Mouse (Mus musculus) adrenal gland, postnatal 10 days (tissue): ENCODE measurements around the gene Hbb-y. TPM values are rescaled to one million over a fixed set of nuclear protein-coding genes. Genes with fewer than 3 reads are reported as not detected.
A peak's percentile ranks its signal among the peaks of the same experiment; 100 is the strongest.
"Not testable (repeated sequence)": the region's sequence is repeated elsewhere in the genome, so short reads cannot be mapped to it uniquely, and the experiment has no call there.

Experiments
- DNase-seq: peaks from one replicate; pipeline ENCODE4 v3.0.0; 2021; ENCODE audit warnings: mixed read lengths
- total RNA-seq, 2 experiments: library from RNA; stranded (reverse); gene quantifications; 2 replicates each; pipeline ENCODE4 v1.2.3; 2021

The Hbb-y gene
- total RNA-seq, 2 experiments from 2014 or later = not detected

DNA sequence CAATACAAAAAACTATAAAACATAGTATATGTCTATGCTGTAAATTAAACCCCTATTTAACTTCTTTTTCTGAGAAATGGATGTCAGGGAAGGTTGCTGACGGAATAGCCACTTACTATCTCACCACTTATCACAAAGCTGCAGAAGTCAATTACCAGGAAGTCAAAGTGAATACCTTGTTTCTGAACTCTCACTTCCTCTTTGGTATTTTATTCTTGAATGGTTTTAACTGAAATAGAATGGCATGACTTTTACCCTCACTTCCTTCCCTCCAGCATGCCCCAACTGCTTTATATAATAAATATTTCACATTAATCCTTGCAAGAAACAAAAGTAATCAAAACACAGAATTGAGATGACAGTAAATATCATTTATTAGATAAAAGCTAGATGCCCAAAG lies 40.8 kb downstream of the Hbb-y start:
- DNase-seq = no peak

DNA sequence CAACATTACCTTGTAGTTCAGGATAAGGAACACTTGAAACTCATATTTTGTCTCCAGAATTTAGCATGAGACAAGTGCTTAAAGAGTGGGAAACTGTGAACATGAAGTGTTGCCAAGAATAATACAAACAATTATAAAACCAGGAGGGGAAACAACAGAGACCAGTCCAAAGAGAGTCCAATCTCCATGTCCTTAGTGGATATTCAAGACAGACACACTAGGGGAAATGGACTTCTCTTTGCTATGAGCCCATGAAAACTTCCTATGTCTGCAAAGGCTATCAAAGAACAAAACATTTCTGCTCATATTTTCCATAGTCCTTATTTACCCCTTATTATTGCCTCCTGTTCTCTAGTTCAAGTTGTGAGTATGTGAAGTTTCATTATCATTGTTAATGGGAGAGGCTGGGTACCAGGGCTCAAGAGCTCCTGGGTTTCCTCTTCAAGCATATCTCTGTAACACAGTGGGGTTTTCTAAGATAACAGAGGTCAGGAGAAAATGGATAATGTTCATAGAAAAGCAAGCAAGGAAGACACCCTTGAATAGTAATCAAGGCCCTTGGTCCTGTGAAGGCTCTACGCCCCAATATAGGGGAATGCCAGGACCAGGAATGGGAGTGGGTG lies 41.7 kb downstream of the Hbb-y start:
- DNase-seq = no peak

- DNase-seq = no peak
Observed at GRCm38 (mm10) chr7:103810746-103811145, 42.3 kb downstream of the Hbb-y start.

DNA sequence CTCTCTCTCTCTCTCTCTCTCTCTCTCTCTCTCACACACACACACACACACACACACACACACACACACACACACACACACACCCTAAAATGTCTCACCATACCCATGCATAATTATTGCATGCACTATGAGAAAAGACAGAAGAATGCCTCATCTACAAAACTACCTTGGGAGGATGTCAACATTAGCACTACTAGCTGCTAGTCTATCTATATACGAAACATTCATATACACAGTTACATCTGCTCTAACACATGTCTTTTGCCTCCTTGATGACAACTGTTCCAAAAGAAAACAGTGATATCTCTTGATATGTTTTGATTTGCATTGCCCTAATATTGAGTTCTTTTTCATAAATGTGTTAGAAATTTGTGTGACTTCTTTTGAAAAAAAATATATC lies 42.7 kb downstream of the Hbb-y start:
- no peak for DNase-seq

DNA sequence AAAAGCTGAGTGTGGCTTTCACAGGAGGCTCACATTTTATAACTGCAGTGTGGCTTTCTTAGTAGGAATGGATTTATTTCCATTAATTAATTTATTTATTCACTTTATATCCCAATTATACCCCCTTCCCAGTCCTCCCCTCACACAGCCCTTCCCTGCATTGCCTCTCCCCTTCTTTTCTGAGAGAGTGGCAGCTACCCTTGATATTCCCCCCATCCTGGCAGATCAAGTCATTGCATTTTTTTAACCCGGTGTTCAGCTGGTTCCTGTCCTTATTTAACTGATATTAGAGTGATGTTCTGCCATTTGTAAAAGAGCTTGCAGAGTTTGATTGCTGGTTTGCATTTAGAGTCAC lies 43.2 kb downstream of the Hbb-y start:
- no peak for DNase-seq

- no peak for DNase-seq
Observed at GRCm38 (mm10) chr7:103808971-103809800, 43.8 kb downstream of the Hbb-y start.

GRCm38 (mm10) chr7:103808120-103808519 lies 44.9 kb downstream of the Hbb-y start:
- DNase-seq = not testable (repeated sequence)

DNA sequence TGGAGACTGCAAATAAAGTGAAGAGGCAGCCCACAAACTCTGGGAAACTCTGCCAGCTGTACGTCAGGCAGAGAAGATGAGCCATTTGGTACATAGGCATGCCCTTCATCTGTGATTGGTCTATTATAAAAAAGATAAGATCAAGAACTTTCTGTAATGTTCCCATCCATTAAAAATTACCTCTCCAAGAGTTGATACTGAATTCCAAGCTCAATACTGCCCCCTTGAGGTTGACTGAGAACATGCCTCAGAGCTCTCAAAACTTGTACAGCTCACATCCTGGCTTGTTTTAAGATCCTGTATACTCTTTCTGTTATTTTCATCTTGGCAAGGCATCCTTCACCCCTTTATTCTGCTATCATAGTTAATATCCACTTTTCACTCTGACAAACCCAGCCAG lies 46.2 kb downstream of the Hbb-y start:
- DNase-seq = peak; percentile 21

Other genes with a start within 250 kb of the Hbb-y start
- not detected for gene Olfr620, start 240.7 kb downstream of the Hbb-y start, total RNA-seq
- gene Olfr622, start 210.5 kb downstream of the Hbb-y start, total RNA-seq = not detected
- gene Olfr623, start 189.5 kb downstream of the Hbb-y start, total RNA-seq = not detected
- gene Olfr624, start 182.0 kb downstream of the Hbb-y start, total RNA-seq = under 1 TPM; 0.06 to 0.09 TPM
- gene Olfr625-ps1, start 170.5 kb downstream of the Hbb-y start, total RNA-seq = not detected
- gene Olfr243, start 138.5 kb downstream of the Hbb-y start, total RNA-seq = not detected
- not detected for gene Olfr628, start 122.8 kb downstream of the Hbb-y start, total RNA-seq
- gene Olfr629, start 108.3 kb downstream of the Hbb-y start, total RNA-seq = not detected
- not detected for gene Olfr630, start 95.9 kb downstream of the Hbb-y start, total RNA-seq
- not detected for gene Olfr69, start 81.6 kb downstream of the Hbb-y start, total RNA-seq
- gene Olfr68, start 73.5 kb downstream of the Hbb-y start, total RNA-seq = not detected
- not detected for gene Olfr67, start 61.4 kb downstream of the Hbb-y start, total RNA-seq
- gene Hbb-bt, start 39.2 kb downstream of the Hbb-y start, total RNA-seq = 100 to 1,000 TPM; 489 to 710 TPM
- gene Hbb-bs, start 25.1 kb downstream of the Hbb-y start, total RNA-seq = 1,000 to 10,000 TPM; 3,542 to 4,429 TPM
- gene Hbb-bh2, start 12.7 kb downstream of the Hbb-y start, total RNA-seq = not detected
- not detected for gene Hbb-bh1, start 10.1 kb downstream of the Hbb-y start, total RNA-seq
- not detected for gene Olfr66, start 33.0 kb upstream of the Hbb-y start, total RNA-seq
- gene Olfr64, start 41.3 kb upstream of the Hbb-y start, total RNA-seq = not detected
- gene Olfr65, start 50.3 kb upstream of the Hbb-y start, total RNA-seq = not detected
- not detected for gene Olfr631, start 75.6 kb upstream of the Hbb-y start, total RNA-seq
- gene Olfr632, start 81.1 kb upstream of the Hbb-y start, total RNA-seq = not detected
- not detected for gene Olfr633, start 91.2 kb upstream of the Hbb-y start, total RNA-seq
- not detected for gene Olfr635, start 117.9 kb upstream of the Hbb-y start, total RNA-seq
- not detected for gene Olfr638, start 145.5 kb upstream of the Hbb-y start, total RNA-seq
- gene Olfr639, start 164.1 kb upstream of the Hbb-y start, total RNA-seq = under 1 TPM in 1 of 2 experiments, not detected in 1; 0.06 TPM
- not detected for gene Olfr640, start 172.4 kb upstream of the Hbb-y start, total RNA-seq
- gene Olfr641, start 182.2 kb upstream of the Hbb-y start, total RNA-seq = not detected
- gene Olfr642, start 199.4 kb upstream of the Hbb-y start, total RNA-seq = not detected
- not detected for gene 4930516K23Rik, start 208.2 kb upstream of the Hbb-y start, total RNA-seq
- not detected for gene Olfr644, start 218.7 kb upstream of the Hbb-y start, total RNA-seq
- not detected for gene Olfr645, start 232.2 kb upstream of the Hbb-y start, total RNA-seq